Mouse (Mus musculus) MEL-GATA-1-ER (cell line): ENCODE measurements around the gene Dapp1.
A peak's percentile ranks its signal among the peaks of the same experiment; 100 is the strongest.
"Not testable (repeated sequence)": the region's sequence is repeated elsewhere in the genome, so short reads cannot be mapped to it uniquely, and the experiment has no call there.

ENCODE experiments used
- DNase-seq: peaks from one replicate; pipeline ENCODE4 v3.0.0-alpha.2; 2012; ENCODE audit warnings: low read depth; ENCODE audit errors: extremely low read depth

Dapp1 gene

GRCm38 (mm10) chr3:137955560-137956081, 25.7 kb downstream of the Dapp1 start:
- DNase-seq = peak; percentile 83

- no peak for DNase-seq
These were observed 27.0 kb downstream of the Dapp1 start for GRCm38 (mm10) chr3:137954256-137954916.

DNA sequence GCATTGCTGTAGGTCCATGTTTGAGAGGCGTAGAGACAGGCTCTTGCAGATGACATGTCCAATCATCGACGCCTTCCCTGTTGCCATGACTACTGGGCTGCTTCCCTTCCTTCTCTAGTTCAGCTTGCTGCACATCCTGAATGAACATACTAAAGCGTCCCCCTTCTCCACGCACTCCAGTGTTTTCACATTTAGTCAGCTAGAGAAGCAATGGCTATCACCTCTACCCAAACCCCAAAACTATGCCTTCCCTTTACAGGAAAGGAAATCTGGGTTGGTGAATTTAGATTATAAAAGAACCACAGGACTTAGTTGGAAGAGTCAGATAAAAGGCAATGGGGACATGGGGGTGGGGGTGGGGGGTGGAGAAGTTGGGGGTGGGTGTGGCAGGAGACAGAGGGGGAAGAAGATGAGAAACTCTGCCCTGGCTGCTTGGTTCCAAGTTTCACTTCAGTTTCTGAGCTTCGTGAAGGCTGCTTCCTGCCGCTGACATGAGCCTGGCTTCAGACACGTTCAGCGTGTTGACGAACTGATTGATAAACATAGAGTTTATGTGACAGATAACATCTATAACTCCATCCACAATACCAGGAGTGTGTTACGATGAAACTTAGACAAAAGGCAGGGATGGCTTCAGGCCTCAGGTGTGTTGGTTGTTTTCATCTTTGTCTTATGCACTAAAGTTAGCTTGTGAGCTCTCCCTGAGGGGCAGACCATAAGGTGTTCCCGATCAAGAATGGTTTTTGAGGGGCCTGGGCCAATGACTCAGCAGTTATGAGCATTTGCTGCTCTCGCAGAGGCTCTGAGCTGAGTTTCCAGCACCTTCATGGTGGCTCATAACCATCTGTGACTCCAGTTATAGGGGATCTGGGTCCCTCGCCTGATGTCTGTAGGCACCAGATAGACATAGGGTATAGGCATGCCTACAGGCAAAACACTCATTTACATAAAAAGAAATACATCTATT, 28.1 kb downstream of the Dapp1 start:
- DNase-seq = peak; percentile 100

- peak; percentile 90 for DNase-seq
These were observed 29.0 kb downstream of the Dapp1 start for GRCm38 (mm10) chr3:137952225-137952913.

- peak; percentile 71 for DNase-seq
These were observed 29.5 kb downstream of the Dapp1 start for GRCm38 (mm10) chr3:137951819-137952218.

GRCm38 (mm10) chr3:137951302-137951701, 30.0 kb downstream of the Dapp1 start:
- DNase-seq = not testable (repeated sequence)

- DNase-seq = no peak
These were observed 31.0 kb downstream of the Dapp1 start for GRCm38 (mm10) chr3:137950191-137950885.

GRCm38 (mm10) chr3:137947525-137947924, 33.8 kb downstream of the Dapp1 start:
- peak; percentile 93 for DNase-seq

- DNase-seq = no peak
These were observed 34.5 kb downstream of the Dapp1 start for GRCm38 (mm10) chr3:137946827-137947226.

- no peak for DNase-seq
These were observed 37.6 kb downstream of the Dapp1 start for GRCm38 (mm10) chr3:137943737-137944154.

- no peak for DNase-seq
These were observed 39.2 kb downstream of the Dapp1 start for GRCm38 (mm10) chr3:137942098-137942622.

GRCm38 (mm10) chr3:137941555-137941954, 39.8 kb downstream of the Dapp1 start:
- DNase-seq = no peak

DNA sequence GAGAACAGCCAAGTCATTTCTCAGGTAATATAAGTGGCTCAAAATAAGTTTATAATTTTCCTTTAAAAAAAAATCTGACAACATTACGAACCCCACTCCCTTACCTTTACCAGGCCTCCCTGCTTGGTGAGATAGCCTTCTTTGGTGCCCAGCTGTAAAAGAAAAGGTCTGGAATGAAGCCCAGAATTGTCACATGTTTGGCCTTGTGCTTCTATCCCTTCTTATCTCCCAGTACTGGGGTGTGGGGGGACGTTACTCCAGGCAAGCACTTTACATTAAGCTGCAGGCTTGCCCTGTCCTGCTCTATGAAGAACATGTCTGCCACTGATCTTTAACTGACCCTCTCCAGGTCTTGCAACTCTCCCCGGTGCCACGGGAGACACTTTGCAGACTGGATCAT, 40.6 kb downstream of the Dapp1 start:
- DNase-seq = peak; percentile 98

DNA sequence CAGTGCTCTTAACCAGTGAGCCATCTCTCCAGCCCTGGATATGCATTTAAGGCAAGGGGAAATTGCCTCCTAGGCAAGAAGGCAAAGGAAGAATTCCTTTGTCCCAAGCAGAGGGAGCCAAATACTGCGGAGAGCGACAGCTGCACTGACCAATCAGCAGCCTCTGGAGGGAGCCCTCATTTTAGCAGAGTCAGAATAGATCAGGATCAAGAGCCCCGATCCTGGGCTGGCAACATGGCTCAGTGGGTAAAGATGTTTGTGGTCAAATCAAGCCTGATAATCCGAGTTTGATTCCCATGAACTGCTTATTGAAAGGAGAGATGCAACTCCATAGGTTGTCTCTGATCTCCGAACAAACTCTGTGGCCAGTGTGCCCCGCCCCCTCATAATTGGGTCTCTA, 42.7 kb downstream of the Dapp1 start:
- DNase-seq = no peak

- DNase-seq = no peak
These were observed 44.8 kb downstream of the Dapp1 start for GRCm38 (mm10) chr3:137936541-137936940.

- no peak for DNase-seq
These were observed 45.5 kb downstream of the Dapp1 start for GRCm38 (mm10) chr3:137935570-137936525.

- no peak for DNase-seq
These were observed 47.4 kb downstream of the Dapp1 start for GRCm38 (mm10) chr3:137933986-137934385.

GRCm38 (mm10) chr3:137932748-137933147, 48.6 kb downstream of the Dapp1 start:
- no peak for DNase-seq

DNA sequence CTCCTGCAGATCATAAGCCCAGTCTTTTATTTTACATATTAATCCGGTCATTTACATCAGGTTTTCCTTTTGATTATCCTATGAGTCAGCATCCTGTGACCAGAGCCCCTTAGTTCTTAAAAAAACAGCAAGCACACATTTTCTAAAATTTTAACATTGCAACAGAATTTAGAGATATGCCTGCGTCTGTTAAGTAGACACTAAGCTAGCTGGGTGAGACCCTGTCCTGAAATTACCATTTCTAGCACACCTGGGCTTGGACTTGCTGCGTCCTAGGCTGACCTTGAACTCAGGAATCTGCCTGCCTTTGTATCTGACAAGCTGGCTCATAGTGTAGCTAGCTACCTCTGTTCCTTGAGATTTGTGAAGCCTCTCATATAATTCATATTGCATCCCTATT, 51.4 kb downstream of the Dapp1 start:
- no peak for DNase-seq

DNA sequence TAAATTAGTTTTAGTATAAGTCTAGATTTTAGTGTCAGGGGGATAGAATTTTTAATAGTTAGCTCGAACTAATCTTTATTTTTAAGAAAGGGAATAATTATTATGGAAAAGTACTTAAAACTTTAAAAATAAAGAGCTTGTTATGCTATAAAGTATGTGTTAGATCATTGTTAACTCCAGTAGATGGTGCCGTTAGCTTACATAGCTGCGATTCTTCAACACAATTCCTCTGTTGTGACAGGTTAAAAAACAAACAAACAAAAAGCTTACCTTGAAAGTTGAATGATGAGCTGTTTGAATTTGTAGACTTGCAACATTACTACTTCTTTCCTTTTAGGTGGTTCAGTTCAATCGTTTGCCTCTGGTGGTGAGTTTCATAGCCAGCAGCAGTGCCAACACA, 54.3 kb downstream of the Dapp1 start:
- no peak for DNase-seq
